Mouse (Mus musculus) hindbrain, embryonic 13.5 days (tissue): ENCODE measurements around the gene 2300003K06Rik. TPM values are rescaled to one million over a fixed set of nuclear protein-coding genes. Genes with fewer than 3 reads are reported as not detected.
"Not testable (repeated sequence)": the region's sequence is repeated elsewhere in the genome, so short reads cannot be mapped to it uniquely, and the experiment has no call there.

Source experiments
- ATAC-seq: fragments of 200-750 bp; cut with Nextera tagmentation; 2 replicates; pipeline ENCODE4 v1.8.0; 2017; ENCODE audit warnings: moderate TSS enrichment; ENCODE audit not compliant: low FRiP score
- H3K27ac ChIP-seq: fragments of 300-500 bp; sonication (generic); 2 replicates; pipeline ENCODE4 v1.5.1; 2015; ENCODE audit warnings: inconsistent platforms, mild to moderate bottlenecking, moderate library complexity
- H3K27me3 ChIP-seq: fragments of 300-500 bp; sonication (generic); 2 replicates; pipeline ENCODE4 v1.6.1; 2015; ENCODE audit warnings: mild to moderate bottlenecking, inconsistent platforms
- H3K36me3 ChIP-seq: fragments of 300-500 bp; sonication (generic); 2 replicates; pipeline ENCODE4 v1.6.1; 2015; ENCODE audit warnings: mild to moderate bottlenecking, inconsistent platforms
- H3K4me1 ChIP-seq: fragments of 300-500 bp; sonication (generic); replicated peaks from 2 replicates; pipeline ENCODE4 v1.6.1; 2015; ENCODE audit warnings: inconsistent platforms
- H3K4me2 ChIP-seq: fragments of 300-500 bp; sonication (generic); 2 replicates; pipeline ENCODE4 v1.6.1; 2015; ENCODE audit warnings: inconsistent platforms, mild to moderate bottlenecking, moderate library complexity
- H3K4me3 ChIP-seq: fragments of 300-500 bp; sonication (generic); 2 replicates; pipeline ENCODE4 v1.5.1; 2015; ENCODE audit warnings: mild to moderate bottlenecking, inconsistent platforms
- H3K9ac ChIP-seq: fragments of 300-500 bp; sonication (generic); 2 replicates; pipeline ENCODE4 v1.6.1; 2015; ENCODE audit warnings: mild to moderate bottlenecking, inconsistent platforms
- H3K9me3 ChIP-seq: fragments of 300-500 bp; sonication (generic); 2 replicates; pipeline ENCODE4 v1.6.1; 2016; ENCODE audit warnings: inconsistent platforms
- WGBS: fragments of 180-500 bp; shearing (Covaris S2); methylation state at CpG from one replicate; pipeline ENCODE4 v1.1.7; 2015; 5-methylcytosine and 5-hydroxymethylcytosine counted together
- polyA plus RNA-seq: library from polyadenylated mRNA; unstranded; fragments of >200 nt; fragmentation: Nextera tagmentation; extraction: Ambion mirVana; gene quantifications from 2 replicates; pipeline ENCODE4 v1.2.1, GENCODE M21; 2015

The 2300003K06Rik gene
- polyA plus RNA-seq, 1 experiment from 2014 or later = not detected

- not testable (repeated sequence) for H3K4me3 ChIP-seq, H3K9me3 ChIP-seq, H3K4me2 ChIP-seq, H3K9ac ChIP-seq, H3K27me3 ChIP-seq, H3K36me3 ChIP-seq, ATAC-seq, H3K4me1 ChIP-seq, H3K27ac ChIP-seq
- WGBS = no CpG with 5 or more reads among the region's 1 CpGs
These were observed 39.0 kb downstream of the 2300003K06Rik start, which contains the start of gene Gm11569 for GRCm38 (mm10) chr11:99798832-99799231. Gene Gm11569, minus strand, starts transcription at chr11:99798932.

- ATAC-seq = no peak
- no peaks in the 10 kb centered on the region for H3K4me1 ChIP-seq
- H3K4me2 ChIP-seq = no peak within 1 kb of the TSS
- H3K9ac ChIP-seq = no peak within 1 kb of the TSS
- H3K9me3 ChIP-seq = no peaks in the 10 kb centered on the region
- H3K27ac ChIP-seq = no peak within 1 kb of the TSS
- H3K27me3 ChIP-seq = no peaks in the 10 kb centered on the region
- H3K4me3 ChIP-seq = no peak within 1 kb of the TSS
- H3K36me3 ChIP-seq = no peaks in the 10 kb centered on the region
- WGBS = 90% methylated on average over 2 of the region's 2 CpGs
These were observed 44.5 kb downstream of the 2300003K06Rik start, which contains the start of gene Gm11596 for GRCm38 (mm10) chr11:99793367-99793766. Gene Gm11596, minus strand, starts transcription at chr11:99793467.

Other genes with a start within 250 kb of the 2300003K06Rik start
- not detected in 2 replicates for gene Krtap1-3, start 246.7 kb downstream of the 2300003K06Rik start, polyA plus RNA-seq
- not detected in 2 replicates for gene Krtap9-3, start 240.0 kb downstream of the 2300003K06Rik start, polyA plus RNA-seq
- gene Gm11938, start 234.8 kb downstream of the 2300003K06Rik start, polyA plus RNA-seq = not detected in 2 replicates
- gene Gm11937, start 227.9 kb downstream of the 2300003K06Rik start, polyA plus RNA-seq = not detected in 2 replicates
- not detected in 2 replicates for gene Krtap2-4, start 223.2 kb downstream of the 2300003K06Rik start, polyA plus RNA-seq
- not detected in 2 replicates for gene Gm11562, start 217.6 kb downstream of the 2300003K06Rik start, polyA plus RNA-seq
- gene Krtap4-1, start 209.8 kb downstream of the 2300003K06Rik start, polyA plus RNA-seq = not detected in 2 replicates
- not detected in 2 replicates for gene Krtap4-2, start 203.0 kb downstream of the 2300003K06Rik start, polyA plus RNA-seq
- not detected in 2 replicates for gene Krtap4-7, start 194.0 kb downstream of the 2300003K06Rik start, polyA plus RNA-seq
- gene Gm11555, start 187.8 kb downstream of the 2300003K06Rik start, polyA plus RNA-seq = not detected in 2 replicates
- gene Gm11563, start 179.1 kb downstream of the 2300003K06Rik start, polyA plus RNA-seq = not detected in 2 replicates
- gene Krtap4-6, start 172.1 kb downstream of the 2300003K06Rik start, polyA plus RNA-seq = not detected in 2 replicates
- gene Gm14190, start 147.3 kb downstream of the 2300003K06Rik start, polyA plus RNA-seq = not detected in 2 replicates
- gene Gm14180, start 103.8 kb downstream of the 2300003K06Rik start, polyA plus RNA-seq = not detected in 2 replicates
- gene Gm11595, start 65.2 kb downstream of the 2300003K06Rik start, polyA plus RNA-seq = not detected in 2 replicates
- not detected in 2 replicates for gene Krtap4-8, start 57.4 kb downstream of the 2300003K06Rik start, polyA plus RNA-seq
- gene Krtap4-9, start 52.9 kb downstream of the 2300003K06Rik start, polyA plus RNA-seq = not detected in 2 replicates
- gene Gm11596, start 44.6 kb downstream of the 2300003K06Rik start, polyA plus RNA-seq = not detected in 2 replicates
- not detected in 2 replicates for gene Gm11569, start 39.1 kb downstream of the 2300003K06Rik start, polyA plus RNA-seq
- not detected in 2 replicates for gene Gm11554, start 33.6 kb downstream of the 2300003K06Rik start, polyA plus RNA-seq
- not detected in 2 replicates for gene Krtap4-13, start 28.2 kb downstream of the 2300003K06Rik start, polyA plus RNA-seq
- not detected in 2 replicates for gene Gm11564, start 22.4 kb downstream of the 2300003K06Rik start, polyA plus RNA-seq
- not detected in 2 replicates for gene Krtap4-16, start 13.5 kb upstream of the 2300003K06Rik start, polyA plus RNA-seq
- not detected in 2 replicates for gene Gm11568, start 19.9 kb upstream of the 2300003K06Rik start, polyA plus RNA-seq
- not detected in 2 replicates for gene Gm11559, start 26.4 kb upstream of the 2300003K06Rik start, polyA plus RNA-seq
- not detected in 2 replicates for gene Krtap9-1, start 35.3 kb upstream of the 2300003K06Rik start, polyA plus RNA-seq
- gene Gm11567, start 41.1 kb upstream of the 2300003K06Rik start, polyA plus RNA-seq = not detected in 2 replicates
- gene Krtap31-1, start 69.9 kb upstream of the 2300003K06Rik start, polyA plus RNA-seq = not detected in 2 replicates
- gene Gm11565, start 76.7 kb upstream of the 2300003K06Rik start, polyA plus RNA-seq = not detected in 2 replicates
- gene Krtap31-2, start 98.2 kb upstream of the 2300003K06Rik start, polyA plus RNA-seq = not detected in 2 replicates
- not detected in 2 replicates for gene Krtap9-5, start 110.4 kb upstream of the 2300003K06Rik start, polyA plus RNA-seq
- not detected in 2 replicates for gene Krtap29-1, start 141.0 kb upstream of the 2300003K06Rik start, polyA plus RNA-seq
- gene Krtap16-1, start 148.5 kb upstream of the 2300003K06Rik start, polyA plus RNA-seq = 0.09 and 0.13 TPM in 2 replicates
- gene Krtap17-1, start 155.9 kb upstream of the 2300003K06Rik start, polyA plus RNA-seq = 0.45 TPM in 1 of 2 replicates, not detected in the other
- not detected in 2 replicates for gene Krt33a, start 178.1 kb upstream of the 2300003K06Rik start, polyA plus RNA-seq
- gene Krt33b, start 191.8 kb upstream of the 2300003K06Rik start, polyA plus RNA-seq = not detected in 2 replicates
- not detected in 2 replicates for gene Krt34, start 203.5 kb upstream of the 2300003K06Rik start, polyA plus RNA-seq
- gene Krt31, start 212.5 kb upstream of the 2300003K06Rik start, polyA plus RNA-seq = not detected in 2 replicates